In genomic region chr4:40240272-40240744, GRCm38 (mm10) we compare ENCODE assay signal across 8 mouse cellular contexts. TPM values are rescaled to one million over a fixed set of nuclear protein-coding genes. Genes with fewer than 3 reads are reported as not detected.
A peak's percentile ranks its signal among the peaks of the same experiment; 100 is the strongest.
DNase-seq lines count a peak whose midpoint lies in the region; ATAC-seq and TF ChIP-seq lines count a peak whose summit lies in the region.

No protein-coding gene starts in this region.

- 24% methylated on average over 5 of the region's 5 CpGs for WGBS in kidney, embryonic 14.5 days
- WGBS in bone marrow, adult 2 months, result 47% methylated on average over 5 of the region's 5 CpGs
- 55% methylated on average over 5 of the region's 5 CpGs for WGBS in hindbrain, embryonic 16.5 days

- peak; percentile 76 for ATAC-seq in kidney, embryonic 14.5 days (ENCODE audit: low FRiP score, low TSS enrichment)
- ATAC-seq in hindbrain, embryonic 16.5 days, result 0 out of 2 replicates have a peak, but pooled peaks have one; percentile 30

- TF ChIP-seq POLR2A in bone marrow, adult 2 months (IDR thresholded peaks at IDR 0.05; ENCODE audit: borderline replicate concordance, control insufficient read depth, low read depth, low read length), result no peak

- TF ChIP-seq CTCF in bone marrow, adult 2 months (IDR thresholded peaks at IDR 0.05; ENCODE audit: control insufficient read depth, insufficient read depth, low read length), result no peak

- peak overlapping the region; percentile 84 for H3K4me2 ChIP-seq in kidney, embryonic 14.5 days (replicated peaks; ENCODE audit: low read depth, low read length)
- peak overlapping the region; percentile 61 for H3K4me2 ChIP-seq in hindbrain, embryonic 16.5 days (ENCODE audit: low read length)

- no peak for DNase-seq in kidney, postnatal 4 days
- peak; percentile 50 for DNase-seq in naive thymus-derived CD4-positive, alpha-beta T cell, adult 2 months (ENCODE audit: low read depth)
- DNase-seq in thymus, adult 18-20 months, result no peak
- no peak for DNase-seq in layer of hippocampus, postnatal 25 days (ENCODE audit: extremely low spot score in 1 of 2, low spot score in 1 of 2)
- no peak for DNase-seq in thymus, postnatal 0 days (ENCODE audit: low spot score)

- no peaks in the 10 kb centered on the region for H3K9me3 ChIP-seq in kidney, embryonic 14.5 days (ENCODE audit: control insufficient read depth, low read length)
- H3K9me3 ChIP-seq in hindbrain, embryonic 16.5 days (ENCODE audit: control insufficient read depth, low read length), result no peaks in the 10 kb centered on the region

- H3K27ac ChIP-seq in kidney, embryonic 14.5 days (ENCODE audit: low read depth, low read length), result no peak overlapping the region
- no peak overlapping the region for H3K27ac ChIP-seq in bone marrow, adult 2 months (ENCODE audit: control insufficient read depth, insufficient read depth, low read depth, low read length, poor library complexity)
- H3K27ac ChIP-seq in hindbrain, embryonic 16.5 days (ENCODE audit: low read depth, low read length), result no peak overlapping the region

- no peaks in the 10 kb centered on the region for H3K27me3 ChIP-seq in kidney, embryonic 14.5 days (ENCODE audit: control insufficient read depth, insufficient read depth, low read length)
- H3K27me3 ChIP-seq in hindbrain, embryonic 16.5 days (replicated peaks; ENCODE audit: control insufficient read depth, insufficient read depth, low read length), result no peaks in the 10 kb centered on the region; the same call in 1 of the 2 replicates

- H3K4me1 ChIP-seq in kidney, embryonic 14.5 days (ENCODE audit: control insufficient read depth, insufficient read depth, low read length), result 0 out of 2 replicates have a peak, but pooled peaks cover 4% of the 10 kb centered on the region
- peaks cover 1% of the 10 kb centered on the region; the same call in 1 of the 2 replicates for H3K4me1 ChIP-seq in bone marrow, adult 2 months (ENCODE audit: control insufficient read depth, insufficient read depth, low read length)
- peaks cover 12% of the 10 kb centered on the region; the same call in 1 of the 2 replicates for H3K4me1 ChIP-seq in hindbrain, embryonic 16.5 days (ENCODE audit: control insufficient read depth, insufficient read depth, low read depth, low read length)

- no peak overlapping the region for H3K9ac ChIP-seq in kidney, embryonic 14.5 days (ENCODE audit: low read depth, low read length)
- H3K9ac ChIP-seq in hindbrain, embryonic 16.5 days (ENCODE audit: low read depth, low read length), result peak overlapping the region; percentile 54

- no peaks in the 10 kb centered on the region for H3K36me3 ChIP-seq in kidney, embryonic 14.5 days (ENCODE audit: control insufficient read depth, insufficient read depth, low read length)
- H3K36me3 ChIP-seq in hindbrain, embryonic 16.5 days (ENCODE audit: control insufficient read depth, insufficient read depth, low read length), result no peaks in the 10 kb centered on the region

- peak overlapping the region; percentile 62 for H3K4me3 ChIP-seq in kidney, embryonic 14.5 days (ENCODE audit: low read length)
- H3K4me3 ChIP-seq in bone marrow, adult 2 months (replicated peaks; ENCODE audit: control insufficient read depth, low read depth, low read length), result peak overlapping the region; percentile 91
- H3K4me3 ChIP-seq in hindbrain, embryonic 16.5 days (ENCODE audit: low read length), result peak overlapping the region; percentile 42

RNA-seq across cellular contexts. Expression of gene Ddx58, which starts 0.7 kb away (rescaled TPM):
- 10.2 and 12.2 TPM in 2 replicates for polyA plus RNA-seq in kidney, embryonic 14.5 days (2014; fragmentation: Nextera tagmentation; extraction: Ambion mirVana)
- 11.1 and 17.6 TPM in 2 replicates for polyA plus RNA-seq in bone marrow, adult 2 months (2011; ENCODE audit: insufficient read depth, insufficient read length, low replicate concordance, missing spikeins)
- polyA plus RNA-seq in hindbrain, embryonic 16.5 days (2015; fragmentation: Nextera tagmentation; extraction: Ambion mirVana), result 3.3 TPM in 2 replicates
- 1 to 10 TPM; 3.2 to 3.6 TPM for total RNA-seq in layer of hippocampus, postnatal 25 days (2021)
- polyA plus RNA-seq in thymus, postnatal 0 days (2015; fragmentation: Nextera tagmentation; extraction: Ambion mirVana), result 22.6 and 24.5 TPM in 2 replicates

RNA-seq across cellular contexts. Expression of gene Smim27, which starts 29.1 kb away (rescaled TPM):
- 28.6 and 55.2 TPM in 2 replicates for polyA plus RNA-seq in kidney, embryonic 14.5 days (2014; fragmentation: Nextera tagmentation; extraction: Ambion mirVana)
- polyA plus RNA-seq in bone marrow, adult 2 months (2011; ENCODE audit: insufficient read depth, insufficient read length, low replicate concordance, missing spikeins), result 12.2 and 13.7 TPM in 2 replicates
- 12.5 TPM in 2 replicates for polyA plus RNA-seq in hindbrain, embryonic 16.5 days (2015; fragmentation: Nextera tagmentation; extraction: Ambion mirVana)
- total RNA-seq in layer of hippocampus, postnatal 25 days (2021), result 10 to 100 TPM; 13.8 to 16.3 TPM
- polyA plus RNA-seq in thymus, postnatal 0 days (2015; fragmentation: Nextera tagmentation; extraction: Ambion mirVana), result 60.4 and 62.3 TPM in 2 replicates

RNA-seq across cellular contexts. Expression of gene Topors, which starts 29.3 kb away (rescaled TPM):
- polyA plus RNA-seq in kidney, embryonic 14.5 days (2014; fragmentation: Nextera tagmentation; extraction: Ambion mirVana), result 32.9 and 57.7 TPM in 2 replicates
- 7.9 and 20.6 TPM in 2 replicates for polyA plus RNA-seq in bone marrow, adult 2 months (2011; ENCODE audit: insufficient read depth, insufficient read length, low replicate concordance, missing spikeins)
- polyA plus RNA-seq in hindbrain, embryonic 16.5 days (2015; fragmentation: Nextera tagmentation; extraction: Ambion mirVana), result 28.8 and 31.5 TPM in 2 replicates
- total RNA-seq in layer of hippocampus, postnatal 25 days (2021), result 10 to 100 TPM; 19.2 to 20.4 TPM
- polyA plus RNA-seq in thymus, postnatal 0 days (2015; fragmentation: Nextera tagmentation; extraction: Ambion mirVana), result 28.6 and 28.9 TPM in 2 replicates

RNA-seq across cellular contexts. Expression of gene Ndufb6, which starts 38.9 kb away (rescaled TPM):
- polyA plus RNA-seq in kidney, embryonic 14.5 days (2014; fragmentation: Nextera tagmentation; extraction: Ambion mirVana), result 316 and 388 TPM in 2 replicates
- polyA plus RNA-seq in bone marrow, adult 2 months (2011; ENCODE audit: insufficient read depth, insufficient read length, low replicate concordance, missing spikeins), result 30.4 and 44.1 TPM in 2 replicates
- polyA plus RNA-seq in hindbrain, embryonic 16.5 days (2015; fragmentation: Nextera tagmentation; extraction: Ambion mirVana), result 369 and 426 TPM in 2 replicates
- 100 to 1,000 TPM; 166 to 192 TPM for total RNA-seq in layer of hippocampus, postnatal 25 days (2021)
- polyA plus RNA-seq in thymus, postnatal 0 days (2015; fragmentation: Nextera tagmentation; extraction: Ambion mirVana), result 352 and 368 TPM in 2 replicates
